Mouse (Mus musculus): ENCODE measurements around the gene Gphb5.

The Gphb5 gene

DNA sequence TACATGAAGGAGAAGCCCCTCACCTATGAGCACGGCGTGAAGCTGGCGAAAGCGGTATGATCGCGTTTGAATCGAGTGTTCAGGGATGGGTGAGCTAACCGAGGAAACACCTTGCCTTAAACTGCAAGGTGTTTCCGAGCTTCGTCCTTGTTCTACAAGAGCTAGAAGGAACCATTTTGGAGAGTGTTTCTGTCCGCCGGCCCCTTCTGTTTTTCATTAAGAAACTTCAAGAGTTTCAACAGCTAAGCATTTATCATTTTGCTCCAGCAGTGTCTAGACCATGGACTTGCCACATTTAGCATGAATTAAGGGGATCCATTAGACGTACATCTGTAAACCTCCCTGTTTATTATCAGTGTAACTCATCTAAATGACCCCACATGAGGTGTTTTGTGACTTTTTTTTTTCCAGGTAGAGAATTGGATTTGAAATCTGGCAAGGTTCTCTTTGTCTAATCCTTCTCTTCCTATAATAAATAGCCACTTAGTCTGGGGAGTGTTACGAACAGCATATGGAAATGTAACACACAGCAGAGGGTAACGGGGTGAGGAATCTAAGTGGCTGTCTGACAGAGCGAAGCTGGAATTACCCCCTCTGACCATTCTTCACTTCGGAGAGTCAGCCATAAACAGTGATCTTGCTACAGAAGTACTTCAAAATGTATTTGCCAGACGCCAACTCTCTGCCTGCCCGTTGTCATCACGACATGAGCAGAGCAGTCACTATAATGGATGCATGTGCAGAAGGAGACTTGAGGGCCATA, 22.4 kb downstream of the Gphb5 start:
- DNase-seq (ENCODE audit: low read depth, low spot score), result no peak

DNA sequence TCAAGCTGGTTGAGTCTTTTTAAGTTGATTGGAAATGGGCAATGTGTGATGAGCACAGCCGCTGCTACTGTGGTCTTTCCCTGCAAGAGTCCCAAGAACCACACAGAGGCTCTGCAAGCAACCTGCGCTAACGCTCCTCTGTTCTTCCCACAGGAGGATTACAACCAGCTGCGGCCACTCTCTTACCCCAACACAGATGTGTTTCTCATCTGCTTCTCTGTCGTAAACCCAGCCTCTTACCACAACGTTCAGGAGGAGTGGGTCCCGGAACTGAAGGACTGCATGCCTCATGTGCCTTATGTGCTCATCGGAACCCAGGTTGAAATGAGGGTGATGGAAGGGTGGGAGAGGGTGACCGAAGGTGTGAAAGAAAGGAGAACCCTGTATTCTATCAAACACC, 25.1 kb downstream of the Gphb5 start:
- DNase-seq (ENCODE audit: low read depth, low spot score), result no peak

DNA sequence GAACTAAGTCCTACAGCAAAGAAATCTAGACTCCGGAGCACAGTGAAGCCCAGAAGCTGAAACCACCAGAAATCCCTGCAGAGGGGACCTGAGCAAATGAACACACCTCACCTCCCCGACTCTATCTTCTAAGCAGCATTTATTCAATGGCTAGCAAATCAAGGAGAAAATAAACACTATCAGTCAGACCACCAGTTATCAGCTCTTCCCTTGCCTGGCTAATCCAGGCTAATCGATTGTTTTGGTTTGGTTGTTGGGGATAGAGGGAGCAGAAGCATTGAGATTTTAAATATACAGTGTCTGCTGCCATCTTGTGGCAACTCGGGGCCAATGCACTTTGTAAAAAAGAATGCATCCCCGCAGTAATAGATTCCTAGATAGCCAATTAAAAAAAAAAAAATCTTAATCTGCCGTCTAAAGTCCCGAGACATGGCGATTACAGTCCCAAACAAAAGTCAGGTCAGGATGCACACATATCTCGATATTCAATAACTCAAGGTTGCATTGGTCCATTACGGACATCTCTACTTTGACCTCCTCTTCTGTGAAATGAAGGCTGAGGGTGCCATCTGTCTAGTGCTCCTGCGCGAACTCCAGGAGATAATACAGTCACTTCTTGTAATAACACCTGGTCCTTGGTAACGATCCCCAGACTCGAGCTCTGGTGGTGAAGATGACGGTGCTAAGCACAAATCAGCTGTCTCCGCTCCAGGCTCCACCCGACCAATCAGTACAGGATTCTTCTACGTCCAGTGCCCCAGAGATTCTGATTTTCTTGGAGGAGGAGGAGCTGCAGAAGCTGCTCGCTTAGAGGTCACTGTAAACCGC, 27.1 kb downstream of the Gphb5 start:
- DNase-seq (ENCODE audit: low read depth, low spot score), result peak; percentile 42

DNA sequence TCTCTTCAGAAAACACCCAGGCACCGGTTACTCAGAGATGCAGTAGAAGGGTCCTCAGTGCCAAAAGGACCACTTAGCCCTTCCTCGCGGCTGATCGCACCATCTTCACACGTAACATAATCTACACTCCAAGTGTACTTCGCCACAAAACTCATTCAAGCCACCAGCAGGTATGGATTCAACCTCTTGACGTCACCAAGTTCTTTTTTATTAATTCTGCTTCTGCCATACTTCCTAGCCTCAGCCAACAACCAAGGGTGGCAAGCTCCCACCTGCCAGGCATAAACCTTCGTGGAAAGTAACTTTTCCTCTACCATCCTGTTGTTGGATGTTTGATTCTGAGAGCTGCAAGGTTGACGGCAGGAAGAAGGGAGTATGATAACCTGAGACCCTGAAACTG, 28.1 kb downstream of the Gphb5 start:
- DNase-seq (ENCODE audit: low read depth, low spot score), result no peak

DNA sequence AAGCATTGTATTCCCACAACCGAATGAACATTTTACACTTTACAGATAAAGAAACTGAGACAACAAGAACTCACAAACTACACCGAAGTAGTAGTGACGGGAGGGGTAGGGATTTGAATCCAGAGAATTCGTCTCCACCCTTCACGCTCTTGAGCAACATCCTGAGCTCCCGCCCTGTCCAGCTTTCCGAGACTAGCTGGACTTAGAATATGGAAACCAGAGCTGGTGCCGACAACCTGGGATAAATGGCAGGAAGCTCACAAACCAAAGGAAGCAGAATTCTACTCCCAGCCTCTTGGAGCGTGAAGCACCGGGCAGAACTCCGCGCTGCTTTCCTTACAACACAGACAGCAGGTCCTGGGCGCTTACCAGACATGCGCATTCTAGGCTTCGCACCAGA, 28.7 kb downstream of the Gphb5 start:
- DNase-seq (ENCODE audit: low read depth, low spot score), result no peak

DNA sequence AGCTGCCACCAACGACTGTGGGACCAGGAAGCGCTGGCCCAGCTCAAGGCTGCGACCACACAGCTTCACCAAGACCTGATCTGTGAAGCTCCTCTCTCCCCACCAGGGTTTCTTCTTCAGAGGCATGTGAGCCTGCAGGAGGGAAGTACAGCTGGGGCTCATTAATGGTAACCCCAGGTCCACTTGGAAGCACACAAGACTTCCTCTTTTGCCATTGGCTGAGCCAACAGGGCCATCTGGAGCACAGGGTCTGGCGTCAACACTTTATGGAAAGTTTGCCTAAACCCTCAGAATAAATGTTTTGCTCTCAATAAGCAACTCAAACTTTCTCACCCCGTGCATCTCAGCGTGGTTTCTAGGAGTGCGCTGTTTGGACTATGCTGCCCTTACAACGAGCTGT, 29.4 kb downstream of the Gphb5 start:
- no peak for DNase-seq (ENCODE audit: low read depth, low spot score)

DNA sequence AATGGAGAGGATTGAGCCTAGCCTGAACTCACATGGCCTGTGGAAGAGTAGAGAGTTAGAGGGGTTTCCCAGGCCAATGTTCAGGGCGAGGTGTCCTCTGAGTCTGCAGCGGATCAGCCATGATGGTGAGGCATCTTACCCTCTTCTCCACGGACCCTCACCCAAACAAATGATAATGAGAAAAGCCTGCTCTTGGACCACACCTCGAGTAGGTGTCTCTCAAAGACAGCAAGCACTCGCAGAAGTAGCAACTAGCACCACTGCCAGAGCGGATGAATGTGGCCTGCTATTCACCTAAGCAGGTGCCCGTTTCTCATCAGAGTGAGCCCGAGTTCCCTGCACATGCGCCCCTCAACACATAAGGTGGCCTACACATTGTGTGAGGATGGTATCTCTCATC, 29.9 kb downstream of the Gphb5 start:
- DNase-seq (ENCODE audit: low read depth, low spot score), result no peak

DNA sequence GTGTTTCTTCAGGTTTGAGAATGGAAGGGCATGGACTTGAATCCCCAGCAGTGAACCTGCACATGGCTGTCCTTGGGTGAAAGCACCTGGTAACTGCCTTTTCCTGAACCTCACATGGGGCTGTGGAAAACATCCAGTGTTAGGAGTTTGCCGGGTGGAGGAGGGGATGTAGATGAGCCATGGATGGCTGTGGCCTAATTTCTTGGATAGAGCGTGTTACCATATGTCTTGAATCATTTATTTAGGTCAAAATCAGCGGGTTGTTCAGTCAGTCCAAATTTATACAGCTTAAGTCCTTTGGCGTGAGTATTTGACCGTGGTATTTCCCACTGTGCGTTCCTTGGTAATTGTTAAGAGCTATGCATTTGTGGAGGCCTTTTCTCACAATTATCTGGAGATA, 40.5 kb downstream of the Gphb5 start:
- no peak for DNase-seq (ENCODE audit: low read depth, low spot score)

DNA sequence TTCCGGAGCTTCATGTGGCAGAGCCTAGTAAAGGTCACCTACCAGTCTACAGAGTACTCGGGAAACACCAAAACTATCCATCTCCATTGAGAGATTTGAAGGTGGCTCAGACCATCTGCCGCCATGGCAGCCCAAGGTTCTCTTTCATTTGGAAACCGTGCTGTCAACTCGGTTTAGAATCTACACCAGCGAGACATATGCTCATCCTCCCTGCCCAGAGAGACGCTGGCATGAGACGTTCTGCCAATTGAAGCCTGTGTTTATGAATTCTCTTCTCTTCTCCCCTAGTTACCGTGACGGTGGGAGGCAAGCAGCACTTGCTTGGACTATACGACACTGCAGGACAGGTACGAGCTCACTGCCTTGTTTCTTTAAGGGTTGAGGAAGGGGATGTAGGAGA, 41.5 kb downstream of the Gphb5 start:
- no peak for DNase-seq (ENCODE audit: low read depth, low spot score)

DNA sequence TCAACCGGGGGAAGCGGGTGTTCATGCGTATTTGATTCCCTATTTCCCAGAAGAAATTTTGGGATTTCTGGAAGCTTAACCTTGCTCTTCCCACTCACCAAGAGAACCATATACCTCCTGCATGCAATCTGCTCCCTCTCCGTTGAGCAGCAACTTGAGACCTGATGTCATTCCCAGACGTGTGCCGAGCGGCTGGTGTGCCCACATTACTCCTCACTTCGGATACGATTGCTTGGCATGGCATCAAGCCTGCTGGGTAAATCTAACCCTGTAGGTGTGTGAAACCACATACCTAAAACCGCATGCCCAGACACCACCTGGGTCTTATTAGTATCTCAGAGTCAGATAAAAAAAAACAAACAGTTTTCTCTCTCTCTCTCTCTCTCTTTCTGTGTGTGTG, 42.1 kb downstream of the Gphb5 start:
- DNase-seq (ENCODE audit: low read depth, low spot score), result no peak

DNA sequence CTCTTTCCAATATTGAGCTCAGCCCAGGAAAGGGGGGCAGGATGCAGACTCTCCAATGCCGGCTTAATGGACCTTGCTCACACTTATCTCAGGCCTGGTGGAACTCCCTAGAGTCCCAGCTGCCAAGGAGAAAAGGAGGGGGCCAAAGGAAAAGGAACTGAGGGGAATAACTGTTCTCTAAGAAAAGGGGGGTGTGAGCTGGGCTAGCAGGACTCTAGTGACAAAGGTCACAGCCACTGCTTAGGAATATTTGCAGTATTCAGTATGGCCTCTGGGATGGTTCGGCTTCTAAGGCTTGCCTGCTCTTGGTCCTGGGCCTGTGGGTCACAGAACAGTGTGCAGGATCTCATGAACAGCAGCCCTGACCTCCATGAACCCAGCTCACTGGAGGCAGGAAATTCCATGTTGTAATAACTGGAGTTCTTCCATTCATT, 47.1 kb downstream of the Gphb5 start:
- no peak for DNase-seq (ENCODE audit: low read depth, low spot score)

DNA sequence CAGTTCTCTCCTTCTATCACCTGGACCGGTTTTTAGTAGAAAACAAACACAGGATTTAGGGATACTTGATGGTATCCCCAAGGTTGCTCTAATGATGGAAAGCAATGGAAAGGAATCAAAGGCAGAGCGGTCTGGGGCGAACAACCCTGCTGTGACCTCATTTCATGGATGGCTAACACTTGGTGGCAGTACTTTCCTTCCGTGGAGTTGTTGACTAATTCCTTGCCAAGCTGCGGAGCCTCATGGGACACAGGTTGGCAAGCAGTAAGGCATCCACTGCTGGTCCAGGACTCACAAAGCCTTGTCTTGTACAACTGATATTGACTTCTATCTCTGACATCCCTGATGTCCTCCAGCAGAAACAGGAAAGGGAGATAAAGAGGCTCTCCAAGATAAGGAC, 48.1 kb downstream of the Gphb5 start:
- no peak for DNase-seq (ENCODE audit: low read depth, low spot score)

DNA sequence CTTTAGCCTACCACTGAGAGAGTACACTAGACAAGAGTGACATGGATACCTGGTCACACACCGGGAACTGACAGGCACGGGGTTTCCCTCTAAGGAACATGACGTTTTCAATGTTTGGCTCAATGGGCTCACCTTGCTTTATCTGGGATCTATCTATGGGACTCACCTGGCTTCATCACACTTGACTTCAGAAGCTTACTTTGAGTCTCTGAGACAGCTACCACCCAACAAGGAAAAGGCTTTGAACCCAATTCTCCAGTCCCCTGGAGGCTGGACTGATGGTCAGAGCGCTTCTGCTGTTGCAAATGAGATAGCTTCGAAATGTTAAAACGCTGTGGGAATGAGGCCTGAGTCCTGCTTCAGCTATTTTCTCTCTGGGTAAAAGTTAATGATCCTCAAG, 49.2 kb downstream of the Gphb5 start:
- no peak for DNase-seq (ENCODE audit: low read depth, low spot score)

DNA sequence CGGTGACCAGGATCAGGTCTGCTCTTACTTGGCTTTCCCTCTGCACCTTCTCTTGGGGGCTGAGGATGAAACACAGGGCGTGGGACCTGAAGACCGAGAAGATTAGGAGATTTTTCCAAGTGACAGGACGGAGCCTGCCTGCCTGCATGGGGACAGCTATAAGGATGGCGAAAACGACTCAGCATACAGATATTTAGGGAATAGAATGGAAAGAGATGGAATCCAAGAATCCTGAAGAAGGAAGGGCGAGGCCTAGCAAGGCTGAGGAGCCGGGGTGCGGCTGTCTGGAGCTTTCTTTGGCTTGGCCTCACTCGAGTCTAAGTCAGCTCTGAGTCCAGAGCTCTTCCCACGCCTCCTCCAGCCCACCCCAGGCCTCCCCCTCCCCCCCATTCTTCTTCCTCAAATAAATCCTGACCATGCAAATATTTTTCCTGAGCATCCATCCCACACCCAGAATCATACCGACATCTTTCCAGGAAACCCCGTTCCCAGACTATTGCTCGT, 50.9 kb downstream of the Gphb5 start:
- no peak for DNase-seq (ENCODE audit: low read depth, low spot score)

DNA sequence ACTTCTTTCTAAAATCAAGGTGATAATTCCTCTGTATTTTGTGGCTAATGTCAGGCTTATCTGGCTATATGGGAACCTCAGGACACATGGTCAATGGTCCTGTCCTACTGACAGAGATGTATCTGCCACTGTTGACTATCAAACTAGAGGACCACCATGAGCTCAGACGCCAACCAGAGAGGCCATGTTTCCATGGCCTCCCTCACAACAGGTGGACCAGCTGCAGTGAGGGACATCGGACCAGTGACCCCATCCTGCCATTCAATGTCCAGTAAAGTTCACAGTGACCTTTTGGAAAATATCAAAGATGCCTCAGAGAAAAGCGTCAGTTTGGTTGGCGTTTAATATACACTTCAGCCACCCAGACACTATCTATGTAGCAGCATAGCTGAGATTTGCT, 52.2 kb downstream of the Gphb5 start:
- no peak for DNase-seq (ENCODE audit: low read depth, low spot score)

DNA sequence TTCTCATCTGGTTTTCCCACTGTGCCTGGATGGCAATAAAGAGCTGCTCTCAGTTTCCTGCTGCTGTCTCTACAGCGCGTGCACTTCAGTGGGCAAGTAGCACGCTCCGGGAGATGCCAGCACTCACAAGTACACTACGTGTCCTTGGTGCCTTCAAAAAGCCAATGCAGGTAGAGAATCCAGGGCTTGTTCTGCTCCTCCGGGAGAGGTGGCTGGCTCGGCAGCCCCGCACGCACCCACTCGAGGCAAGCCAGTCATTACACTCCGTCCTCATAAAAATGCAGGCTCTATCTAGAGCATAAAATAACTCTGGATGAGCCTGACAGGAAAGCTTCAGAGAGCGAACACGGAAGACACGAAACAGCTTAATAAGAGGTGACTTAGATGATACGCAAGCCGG, 54.1 kb downstream of the Gphb5 start:
- DNase-seq (ENCODE audit: low read depth, low spot score), result no peak

Data from retina, postnatal 7 days (tissue).